Mouse (Mus musculus) heart, postnatal 14 days (tissue): ENCODE results near the gene Ms4a15. TPM values are rescaled to one million over a fixed set of nuclear protein-coding genes. Genes with fewer than 3 reads are reported as not detected.

ENCODE experiments used
- total RNA-seq, 2 experiments: library from RNA; stranded (reverse); gene quantifications; 2 replicates each; pipeline ENCODE4 v1.2.3; 2021

Ms4a15 gene
- total RNA-seq, 2 experiments from 2014 or later: not detected

Other genes starting within 250 kb of the Ms4a15 start
- gene Cd6, start 163.2 kb downstream of the Ms4a15 start, total RNA-seq: 1 to 10 TPM in 1 of 2 experiments, under 1 TPM in 1; 0.41 to 3.6 TPM
- 1 to 10 TPM; 2.6 to 2.9 TPM for gene Slc15a3, start 153.5 kb downstream of the Ms4a15 start, total RNA-seq
- gene Tmem132a, start 123.3 kb downstream of the Ms4a15 start, total RNA-seq: 10 to 100 TPM; 18.6 to 23.6 TPM
- 10 to 100 TPM; 80.3 to 85.0 TPM for gene Tmem109, start 111.2 kb downstream of the Ms4a15 start, total RNA-seq
- gene Prpf19, start 98.0 kb downstream of the Ms4a15 start, total RNA-seq: 100 to 1,000 TPM; 184 to 192 TPM
- not detected for gene Zp1, start 72.6 kb downstream of the Ms4a15 start, total RNA-seq
- under 1 TPM in 1 of 2 experiments, not detected in 1; 0.14 TPM for gene Ptgdr2, start 56.1 kb downstream of the Ms4a15 start, total RNA-seq
- gene Ccdc86, start 44.0 kb downstream of the Ms4a15 start, total RNA-seq: 1 to 10 TPM; 5.3 to 6.4 TPM
- gene Ms4a10, start 18.6 kb downstream of the Ms4a15 start, total RNA-seq: not detected
- gene Ms4a18, start 24.8 kb upstream of the Ms4a15 start, total RNA-seq: not detected
- 1 to 10 TPM; 1.8 to 2.7 TPM for gene Ms4a8a, start 87.9 kb upstream of the Ms4a15 start, total RNA-seq
- gene 1700017D01Rik, start 137.6 kb upstream of the Ms4a15 start, total RNA-seq: not detected
- not detected for gene 1700025F22Rik, start 172.1 kb upstream of the Ms4a15 start, total RNA-seq
- not detected for gene Ms4a13, start 203.5 kb upstream of the Ms4a15 start, total RNA-seq
- not detected for gene Ms4a12, start 239.2 kb upstream of the Ms4a15 start, total RNA-seq